Mouse (Mus musculus): ENCODE data around the gene Cacna1d.

Cacna1d gene

DNA sequence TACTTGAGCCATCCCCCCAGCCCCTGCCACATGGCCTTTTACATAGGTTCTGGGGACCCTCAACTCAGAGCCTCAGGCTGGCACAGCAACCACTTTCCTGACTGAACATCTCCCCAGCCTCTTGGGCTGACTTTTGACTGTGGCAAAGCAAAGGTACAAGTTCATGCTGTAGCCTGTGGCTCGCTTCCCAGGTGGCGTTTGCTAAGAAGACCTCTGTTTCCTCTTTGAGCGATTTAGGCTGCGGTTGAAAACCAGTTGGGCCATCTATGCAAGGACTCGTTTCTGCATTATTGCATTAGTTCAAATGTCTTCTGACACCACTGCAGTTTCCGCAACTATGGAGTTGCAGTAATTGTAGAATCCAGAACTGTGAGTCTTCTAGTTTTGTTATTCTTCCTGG lies 468.8 kb downstream of the Cacna1d start:
- DNase-seq (ENCODE audit: low spot score in 2 of 2), result no peak

DNA sequence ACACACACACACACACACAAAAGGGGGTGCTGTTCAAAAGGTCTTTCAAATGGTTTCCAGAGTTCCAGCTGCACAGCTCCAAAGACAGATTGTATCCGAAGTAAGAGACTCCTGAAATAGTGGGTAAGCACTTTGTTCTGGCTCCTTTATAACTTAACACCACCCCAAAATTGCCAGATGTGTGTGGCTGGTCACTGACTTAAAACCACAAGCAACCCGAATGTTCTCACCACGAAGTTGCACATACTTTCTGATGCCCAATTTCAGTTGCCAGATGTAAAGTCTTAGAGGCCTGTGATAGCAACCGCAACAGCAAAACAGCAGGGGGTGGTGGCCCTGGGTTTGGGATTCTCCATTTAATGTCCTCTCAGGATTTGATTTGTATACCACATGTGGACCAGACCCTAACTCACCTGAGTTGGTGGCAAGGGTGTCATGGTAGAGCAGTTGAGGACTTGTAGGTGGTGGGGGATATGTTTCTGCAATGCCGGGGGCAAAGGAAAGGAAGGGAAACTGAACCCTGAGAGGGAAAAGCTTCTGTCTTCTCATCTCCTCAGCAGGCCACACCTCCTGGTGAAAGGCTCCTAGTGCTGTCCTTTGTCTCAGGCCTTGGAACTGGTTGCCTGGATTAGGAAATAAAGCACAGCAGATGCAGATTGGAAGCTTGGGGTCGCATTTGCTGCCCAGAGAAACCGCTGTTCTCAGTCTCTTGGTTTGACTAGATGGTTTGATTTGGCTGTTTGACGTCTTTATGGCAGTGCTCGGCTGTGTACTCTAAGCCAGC lies 471.3 kb downstream of the Cacna1d start:
- no peak for DNase-seq (ENCODE audit: low spot score in 2 of 2)

DNA sequence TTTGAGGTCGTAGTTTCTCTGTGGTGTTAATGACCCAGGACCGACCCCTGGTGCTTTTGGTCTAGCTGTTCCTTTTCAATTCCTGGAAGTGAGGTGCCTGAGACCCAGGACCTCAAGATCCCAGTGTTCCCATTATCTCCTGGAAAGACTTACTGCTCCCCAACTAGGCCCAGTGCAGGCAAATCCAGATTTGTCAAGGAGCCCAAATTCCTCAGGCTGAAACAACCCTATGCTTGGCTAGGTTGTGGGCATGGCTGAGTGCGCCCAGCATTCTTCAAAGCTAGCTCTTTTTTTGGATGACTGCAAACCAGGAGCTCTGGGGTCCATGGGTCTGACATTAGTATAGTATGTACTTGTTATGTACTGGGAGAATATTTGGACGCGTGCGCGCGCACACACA lies 471.9 kb downstream of the Cacna1d start:
- no peak for DNase-seq (ENCODE audit: low spot score in 2 of 2)

DNA sequence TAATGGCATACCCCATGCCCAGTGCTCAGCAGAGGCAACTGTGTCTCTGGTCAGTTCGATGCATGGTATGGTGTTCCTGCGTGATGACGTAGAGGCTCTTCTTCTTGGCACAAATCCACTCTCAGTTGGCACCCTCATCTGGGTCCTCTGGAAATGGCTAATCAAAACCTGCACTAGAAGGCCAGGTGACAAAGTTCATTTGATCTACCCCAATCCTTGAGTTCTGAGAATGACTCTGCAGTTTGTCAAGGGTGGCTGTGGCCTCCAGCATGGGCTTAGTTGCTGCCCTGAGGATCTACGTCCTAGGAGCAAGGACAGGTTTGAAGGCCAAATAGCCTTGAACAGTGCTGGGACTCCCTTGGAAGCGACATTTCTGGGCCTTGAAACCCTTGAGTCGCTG lies 472.4 kb downstream of the Cacna1d start:
- DNase-seq (ENCODE audit: low spot score in 2 of 2), result no peak

DNA sequence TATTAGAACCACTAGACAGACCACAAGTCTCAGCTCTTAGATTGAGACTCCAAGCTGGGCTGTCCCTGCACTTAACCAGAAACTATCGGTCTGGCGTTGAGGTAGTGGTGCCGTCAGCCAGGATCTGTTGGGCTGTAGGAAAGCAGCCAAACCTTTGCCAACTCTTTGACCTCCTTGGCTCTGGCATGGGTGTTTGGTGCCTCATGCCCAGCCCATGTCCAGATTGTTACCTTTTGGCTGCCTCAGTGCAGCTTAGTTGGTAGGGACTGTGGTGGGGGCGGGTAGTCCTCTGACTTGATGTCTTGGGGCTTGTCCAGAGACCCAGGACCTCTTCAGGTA lies 472.8 kb downstream of the Cacna1d start:
- no peak for DNase-seq (ENCODE audit: low spot score in 2 of 2)

DNA sequence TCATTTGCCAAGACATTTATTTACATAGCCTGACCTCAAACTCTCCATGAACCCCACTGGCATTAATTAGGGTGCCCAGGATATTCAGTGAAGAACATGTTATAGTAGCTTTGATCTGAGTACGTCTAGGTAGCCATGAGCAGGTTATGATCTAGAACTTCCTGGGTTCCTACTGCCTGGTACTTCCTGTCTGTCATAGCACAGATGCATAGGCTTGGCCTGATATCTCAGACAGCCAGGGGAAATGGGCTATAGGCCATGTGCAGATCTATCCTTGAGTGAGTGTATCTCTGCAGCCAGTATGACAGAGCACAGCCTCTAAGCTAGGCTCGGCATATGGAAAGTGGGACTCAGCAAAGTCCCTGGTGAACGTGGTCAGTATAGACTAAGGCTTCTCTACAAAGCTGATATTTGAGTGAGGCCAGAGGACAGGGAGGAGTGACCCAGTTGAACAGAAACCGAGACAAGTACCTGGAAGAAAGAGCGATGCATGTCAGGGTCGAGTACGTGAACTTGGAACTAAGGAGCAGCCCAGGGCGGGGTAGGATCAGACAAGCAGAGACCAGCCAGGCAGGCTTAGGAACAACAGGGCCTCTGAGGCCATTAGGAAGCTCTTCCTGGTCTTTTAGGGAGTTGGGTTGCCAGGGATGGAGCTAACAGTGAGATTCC lies 473.3 kb downstream of the Cacna1d start:
- no peak for DNase-seq (ENCODE audit: low spot score in 2 of 2)

DNA sequence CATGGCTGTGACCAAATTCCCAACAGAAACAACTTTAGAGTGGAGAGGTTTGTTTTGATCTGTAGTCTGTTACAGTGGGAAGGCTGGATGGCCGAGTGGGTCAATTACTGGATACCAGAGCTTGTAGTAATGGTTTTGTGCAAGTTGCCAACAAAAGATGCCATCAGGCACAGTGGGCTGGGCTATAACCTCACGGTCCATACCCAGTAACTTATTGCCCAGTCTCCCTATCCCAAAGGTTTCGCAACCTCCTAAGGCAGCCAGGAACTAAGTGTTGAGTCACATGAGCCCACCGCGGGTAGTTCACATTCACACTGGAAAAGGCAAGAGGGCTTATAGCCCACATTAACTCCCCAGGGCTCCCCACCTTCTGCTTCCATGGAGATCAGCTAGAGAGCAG lies 474.6 kb downstream of the Cacna1d start:
- DNase-seq (ENCODE audit: low spot score in 2 of 2), result no peak

DNA sequence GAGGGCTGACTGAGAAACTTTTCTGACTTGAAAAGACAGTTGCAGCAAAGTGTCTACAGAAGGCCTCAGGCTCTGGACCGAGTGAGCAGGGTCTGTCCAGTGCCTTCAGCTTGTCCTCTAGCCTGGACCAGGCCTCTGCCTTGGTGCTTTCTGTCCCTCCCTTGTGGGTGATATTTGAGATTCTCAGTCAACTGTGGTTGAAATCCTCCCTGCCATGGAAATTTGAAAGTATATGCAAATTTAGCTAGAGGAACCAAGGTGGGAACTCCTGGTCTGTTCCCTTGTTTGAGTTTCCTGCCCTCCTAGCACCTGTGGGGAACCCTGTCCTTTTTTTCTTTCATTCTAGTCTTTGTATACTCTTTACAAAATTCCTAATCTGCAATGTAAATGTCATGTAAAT lies 476.2 kb downstream of the Cacna1d start:
- DNase-seq (ENCODE audit: low spot score in 2 of 2), result no peak

DNA sequence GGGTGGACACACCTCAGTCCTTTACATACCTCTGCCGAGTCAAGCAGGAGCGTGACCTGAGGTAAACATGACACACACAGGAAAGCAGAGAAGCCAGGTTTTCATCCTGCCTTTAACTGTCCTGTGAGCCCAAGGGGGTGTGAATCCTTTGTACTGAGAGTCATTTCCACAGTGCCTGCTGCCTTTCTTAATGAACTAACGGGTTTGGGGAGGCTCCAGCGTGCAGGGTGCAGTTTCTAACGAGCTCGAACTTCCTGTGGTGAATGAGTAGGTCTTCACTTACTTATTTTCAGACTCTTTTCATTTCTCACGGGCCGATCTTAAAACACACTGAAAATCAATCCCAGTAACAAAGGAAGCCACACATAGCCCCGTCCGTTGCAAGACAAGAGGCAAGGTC lies 476.8 kb downstream of the Cacna1d start:
- no peak for DNase-seq (ENCODE audit: low spot score in 2 of 2)

DNA sequence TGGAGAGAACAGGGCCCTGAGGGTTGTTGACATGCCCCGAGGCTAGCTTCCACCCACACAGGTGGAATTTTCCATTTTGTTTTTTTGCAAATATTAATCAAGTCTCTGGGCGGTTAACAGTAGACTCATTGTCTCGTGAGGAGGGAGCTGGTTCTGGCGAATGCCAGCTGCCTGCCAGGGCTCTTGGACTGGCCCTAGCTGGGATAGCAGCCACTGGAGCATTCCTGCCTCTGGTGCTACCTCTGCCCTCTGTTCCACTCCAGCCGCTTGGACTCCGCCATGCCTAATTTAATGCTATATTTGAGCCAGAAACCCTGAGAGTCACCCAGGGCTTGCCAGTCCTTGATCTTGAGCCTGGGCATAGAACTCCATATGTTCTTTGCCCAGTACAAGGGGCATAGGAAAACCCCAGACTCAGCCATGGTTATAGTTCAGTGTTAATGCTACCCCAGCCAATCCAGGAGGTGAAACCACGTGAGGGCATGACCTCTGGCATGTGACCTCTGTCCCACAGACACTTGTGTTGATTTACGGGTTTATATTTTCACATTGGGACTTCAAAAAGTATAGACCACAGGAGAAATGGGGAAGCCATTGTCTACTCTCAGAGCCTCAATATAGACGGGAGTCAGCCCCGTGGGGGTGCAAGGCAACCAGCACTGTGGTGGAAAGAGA lies 479.2 kb downstream of the Cacna1d start:
- no peak for DNase-seq (ENCODE audit: low spot score in 2 of 2)

DNA sequence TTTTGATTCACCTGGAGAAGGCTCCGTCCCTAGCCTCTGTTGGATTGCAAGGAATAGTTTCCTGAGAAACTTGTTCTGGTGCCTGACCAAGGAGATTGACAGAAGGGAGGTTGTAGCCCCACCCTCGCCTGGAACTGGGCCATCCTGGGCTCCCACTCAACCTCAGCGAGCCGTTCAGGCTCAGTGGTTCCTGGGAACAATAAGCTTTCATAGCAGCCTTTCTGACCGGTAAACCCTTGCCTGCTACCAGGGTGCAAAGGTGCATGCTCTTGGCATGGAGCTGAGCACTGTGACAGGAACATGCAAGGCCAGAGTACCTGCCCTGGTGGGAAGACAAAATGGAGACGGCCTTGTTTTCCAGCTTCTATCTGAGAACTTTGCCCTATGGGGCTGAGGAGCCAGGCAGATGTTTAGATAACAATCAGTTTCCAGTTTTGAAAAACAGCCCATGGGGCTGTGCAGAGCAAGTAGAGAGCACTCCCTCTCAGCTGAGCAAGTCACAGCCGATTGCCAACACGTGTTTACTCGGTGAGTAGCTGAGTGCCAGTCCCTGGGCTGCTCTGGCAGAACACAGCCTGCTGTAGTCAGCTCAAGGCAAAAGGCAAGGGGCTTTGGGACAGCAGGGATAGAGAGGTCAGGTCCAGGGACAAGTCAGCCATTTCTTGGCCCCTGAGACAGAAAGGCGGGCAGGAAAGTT lies 481.2 kb downstream of the Cacna1d start:
- peak in 1 of 2 experiments; percentile 59 for DNase-seq (ENCODE audit: low spot score in 2 of 2)

DNA sequence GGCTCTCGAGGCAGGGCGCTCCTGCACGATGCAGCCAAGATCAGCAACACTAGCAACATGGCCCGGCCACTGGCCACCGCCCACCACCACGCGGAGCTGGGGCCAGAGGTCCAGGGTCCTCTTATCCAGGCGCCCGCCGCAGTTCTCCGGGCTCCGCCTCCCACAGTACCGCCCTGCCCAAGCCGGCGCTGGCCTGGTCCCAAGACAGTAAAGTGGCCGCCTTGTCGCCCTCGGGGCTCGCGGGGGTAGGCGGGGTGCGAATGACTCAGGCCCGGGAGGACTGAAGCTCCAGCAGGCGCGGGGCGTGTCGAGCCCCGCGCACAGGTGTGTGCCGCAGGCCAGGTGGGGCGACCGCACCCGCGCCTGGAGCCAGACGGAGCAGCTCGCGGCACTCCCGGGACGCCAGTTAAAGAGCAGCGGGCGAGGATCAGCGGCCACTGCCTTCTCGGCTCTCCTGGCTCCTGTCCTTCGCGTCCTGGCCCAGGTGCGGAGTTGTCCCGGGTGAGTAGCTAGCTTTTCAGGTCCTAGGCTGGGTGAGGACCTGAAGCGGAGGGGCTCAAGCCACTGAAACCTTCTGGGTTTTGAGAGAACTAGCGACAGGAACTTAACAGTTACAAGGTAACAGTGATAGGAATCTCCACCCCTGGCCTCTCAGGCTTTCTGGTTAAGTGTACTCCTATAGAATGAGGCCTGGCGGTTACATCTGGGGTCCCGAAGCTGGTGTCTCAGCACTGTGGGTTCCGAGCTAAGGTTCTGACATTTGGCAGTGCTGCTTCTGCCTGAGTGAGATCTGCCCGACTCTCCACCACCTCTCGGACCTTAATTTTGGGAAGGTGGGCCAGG lies 482.3 kb downstream of the Cacna1d start, which contains the start of the genes Il17rb and Chdh:
Il17rb (minus strand) TSS at position 164 of the 843 bp plus-strand sequence.
Chdh (plus strand) TSS at position 291 of the 843 bp plus-strand sequence.
- DNase-seq (ENCODE audit: low spot score in 2 of 2), result no peak

DNA sequence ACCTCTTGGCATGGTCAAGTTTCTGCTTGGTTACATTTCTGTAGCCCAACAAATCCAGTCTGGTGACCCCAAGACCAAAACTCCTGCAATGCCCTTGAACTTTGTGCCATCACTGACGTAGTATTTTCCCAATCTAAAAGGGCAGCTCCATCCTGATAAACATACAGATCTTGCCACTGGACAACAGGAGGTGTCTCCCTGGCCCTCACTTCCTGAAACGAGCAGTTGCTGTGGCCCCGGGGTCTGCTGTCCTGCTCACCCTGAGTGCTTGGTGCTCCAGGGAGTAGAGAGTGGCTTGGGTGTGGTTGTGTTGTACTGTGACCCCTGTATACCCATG lies 491.8 kb downstream of the Cacna1d start:
- no peak for DNase-seq (ENCODE audit: low spot score in 2 of 2)

DNA sequence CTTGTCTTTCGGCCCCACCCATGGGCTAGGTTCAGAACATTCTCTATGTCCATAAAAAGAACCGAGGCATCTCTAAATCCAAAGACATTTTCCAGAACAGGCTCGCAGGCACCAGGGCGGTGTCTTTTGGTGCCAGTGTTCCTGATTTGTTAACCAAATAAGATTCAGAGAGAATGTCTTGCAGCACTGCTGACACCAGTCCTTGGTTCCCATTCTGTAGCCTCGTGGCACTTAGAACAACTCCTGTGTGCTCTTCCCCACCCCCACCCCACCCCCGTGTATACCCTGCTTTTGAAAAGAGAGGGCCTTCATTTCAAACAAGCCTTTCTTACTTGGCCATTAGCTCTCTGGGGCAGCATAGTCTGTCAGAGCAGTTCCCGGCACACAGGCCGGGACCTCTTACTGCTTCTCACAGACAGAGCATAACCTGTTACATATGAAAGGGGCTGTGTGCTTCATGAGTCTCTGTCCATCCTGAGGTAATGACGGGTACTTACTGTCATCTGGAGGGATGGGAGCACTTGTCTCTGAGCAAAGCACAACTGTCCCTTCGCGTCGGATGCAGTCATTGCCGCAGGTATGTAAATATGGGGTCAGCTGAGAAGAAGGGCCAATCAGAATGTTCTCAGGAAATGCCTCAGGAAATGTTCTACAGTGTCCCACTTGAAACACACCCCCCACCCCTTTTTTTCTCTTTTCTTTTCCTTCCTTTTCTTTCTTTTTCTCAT lies 492.3 kb downstream of the Cacna1d start:
- DNase-seq (ENCODE audit: low spot score in 2 of 2), result no peak

DNA sequence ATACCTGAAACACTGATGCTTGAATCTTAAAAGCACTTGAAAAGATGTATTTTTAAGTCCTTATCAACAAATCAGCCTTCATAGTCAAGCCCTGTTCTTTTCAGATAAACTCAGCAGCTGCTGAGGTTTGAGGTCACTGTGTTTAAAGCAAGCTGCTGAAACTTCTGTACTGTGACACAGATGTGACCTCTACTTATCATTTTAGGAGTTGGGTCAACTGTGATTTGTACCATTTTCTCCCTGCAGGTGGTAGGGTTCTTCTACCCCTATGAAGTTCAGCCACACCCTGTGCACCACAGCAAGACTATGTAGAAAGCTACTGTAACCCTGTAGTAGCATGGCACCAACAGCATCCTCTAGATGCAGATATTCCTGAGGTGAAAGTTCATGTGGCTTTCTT lies 493.9 kb downstream of the Cacna1d start:
- DNase-seq (ENCODE audit: low spot score in 2 of 2), result no peak

DNA sequence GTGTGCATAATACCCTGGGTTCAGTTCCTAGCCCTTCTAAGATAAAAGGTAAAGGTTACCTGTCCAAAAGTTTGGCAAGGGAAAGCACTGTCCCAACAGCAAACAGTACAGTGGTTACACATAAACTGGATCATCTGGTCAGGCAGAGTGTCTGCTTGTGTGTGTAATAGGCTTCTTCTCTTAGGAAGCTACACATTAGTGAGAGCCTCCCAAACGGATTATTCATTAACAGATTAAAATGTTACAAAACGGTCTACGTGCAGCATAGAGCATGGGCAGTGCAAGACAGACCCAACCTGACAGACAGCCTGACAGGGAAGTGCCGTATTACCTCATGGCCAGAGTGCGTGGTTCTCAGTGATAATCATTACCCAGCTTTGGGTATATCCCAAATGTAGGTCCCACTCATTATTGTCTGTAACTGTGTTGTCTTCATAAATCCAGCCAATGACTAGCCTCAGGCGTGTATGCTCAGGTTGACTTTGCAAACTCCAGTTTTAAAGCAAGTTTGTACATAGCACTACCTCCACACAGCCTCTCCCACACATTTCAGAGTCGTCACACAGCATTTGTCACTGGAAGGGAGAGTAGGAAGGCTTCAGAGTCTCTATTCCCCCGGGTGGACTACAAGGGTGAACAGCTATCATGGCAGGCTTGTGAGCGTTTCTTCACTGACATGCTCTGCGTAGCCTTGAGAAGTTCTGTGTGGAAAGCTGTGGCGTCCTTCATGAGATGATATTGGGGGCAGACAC lies 495.1 kb downstream of the Cacna1d start:
- peak in 1 of 2 experiments; percentile 35 for DNase-seq (ENCODE audit: low spot score in 2 of 2)

DNA sequence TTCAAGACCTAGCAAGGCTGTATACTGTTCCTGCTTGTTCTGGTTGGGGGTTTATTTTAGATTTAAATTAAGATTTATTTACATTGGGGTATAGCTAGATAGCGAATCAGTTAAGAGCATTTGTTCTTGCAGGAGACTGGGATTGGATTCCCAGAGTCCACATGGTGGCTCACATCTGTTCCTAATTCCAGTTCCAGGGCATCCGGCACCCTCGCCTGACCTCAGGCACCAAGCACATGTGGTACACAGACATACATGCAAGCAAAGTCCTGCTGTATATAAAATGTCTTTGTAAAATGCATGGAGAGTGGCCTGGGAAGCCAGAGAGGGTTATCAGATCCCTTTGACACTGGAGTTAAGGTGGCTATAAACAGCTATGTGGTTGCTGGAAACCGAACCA lies 496.3 kb downstream of the Cacna1d start:
- no peak for DNase-seq (ENCODE audit: low spot score in 2 of 2)

All from right cerebral cortex, adult 2 months (tissue).